Mouse (Mus musculus) liver, embryonic 12.5 days (tissue): Measurements from ENCODE around the gene Otp. TPM values are rescaled to one million over a fixed set of nuclear protein-coding genes. Genes with fewer than 3 reads are reported as not detected.

Experiments
- ATAC-seq: fragments of 200-750 bp; cut with Nextera tagmentation; 2 replicates; pipeline ENCODE4 v1.8.0; 2017; ENCODE audit warnings: moderate number of reproducible peaks, mild to moderate bottlenecking, moderate library complexity
- H3K27ac ChIP-seq: fragments of 300-500 bp; sonication (generic); 2 replicates; pipeline ENCODE4 v1.5.1; 2016; ENCODE audit warnings: mild to moderate bottlenecking
- H3K27me3 ChIP-seq: fragments of 300-500 bp; sonication (generic); replicated peaks from 2 replicates; pipeline ENCODE4 v1.6.1; 2016; ENCODE audit warnings: mild to moderate bottlenecking, moderate library complexity
- H3K36me3 ChIP-seq: fragments of 300-500 bp; sonication (generic); 2 replicates; pipeline ENCODE4 v1.6.1; 2016; ENCODE audit warnings: mild to moderate bottlenecking, moderate library complexity
- H3K4me1 ChIP-seq: fragments of 300-500 bp; sonication (generic); 2 replicates; pipeline ENCODE4 v1.6.1; 2016
- H3K4me2 ChIP-seq: fragments of 300-500 bp; sonication (generic); 2 replicates; pipeline ENCODE4 v1.6.1; 2016; ENCODE audit warnings: mild to moderate bottlenecking, moderate library complexity
- H3K4me3 ChIP-seq: fragments of 300-500 bp; sonication (generic); 2 replicates; pipeline ENCODE4 v1.5.1; 2016; ENCODE audit warnings: mild to moderate bottlenecking, moderate library complexity
- H3K9ac ChIP-seq: fragments of 300-500 bp; sonication (generic); 2 replicates; pipeline ENCODE4 v1.6.1; 2016; ENCODE audit warnings: mild to moderate bottlenecking, moderate library complexity
- H3K9me3 ChIP-seq: fragments of 300-500 bp; sonication (generic); replicated peaks from 2 replicates; pipeline ENCODE4 v1.6.1; 2016; ENCODE audit warnings: mild to moderate bottlenecking, moderate library complexity
- WGBS: fragments of 180-500 bp; shearing (Covaris S2); methylation state at CpG from one replicate; pipeline ENCODE4 v1.1.7; 2016; ENCODE audit not compliant: insufficient replicate concordance; 5-methylcytosine and 5-hydroxymethylcytosine counted together
- polyA plus RNA-seq: library from polyadenylated mRNA; unstranded; fragments of >200 nt; fragmentation: Nextera tagmentation; extraction: Ambion mirVana; gene quantifications from 2 replicates; pipeline ENCODE4 v1.2.1, GENCODE M21; 2016

The Otp gene
- polyA plus RNA-seq, 1 experiment from 2014 or later, result not detected

GRCm38 (mm10) chr13:94912961-94913360 lies 37.6 kb downstream of the Otp start:
- H3K4me1 ChIP-seq, result no peaks in the 10 kb centered on the region
- ATAC-seq, result no peak
- H3K4me3 ChIP-seq, result no peak overlapping the region
- no peaks in the 10 kb centered on the region for H3K9me3 ChIP-seq
- no peaks in the 10 kb centered on the region for H3K36me3 ChIP-seq
- H3K27me3 ChIP-seq, result 0 out of 2 replicates have a peak, but pooled peaks cover 6% of the 10 kb centered on the region
- WGBS, result 42% methylated on average over 11 of the region's 11 CpGs
- H3K4me2 ChIP-seq, result no peak overlapping the region
- H3K9ac ChIP-seq, result no peak overlapping the region
- H3K27ac ChIP-seq, result no peak overlapping the region

- no peaks in the 10 kb centered on the region for H3K9me3 ChIP-seq
- no peak for ATAC-seq
- WGBS, result 48% methylated on average over 5 of the region's 5 CpGs
Measured at GRCm38 (mm10) chr13:94915654-94916053, 40.3 kb downstream of the Otp start.

DNA sequence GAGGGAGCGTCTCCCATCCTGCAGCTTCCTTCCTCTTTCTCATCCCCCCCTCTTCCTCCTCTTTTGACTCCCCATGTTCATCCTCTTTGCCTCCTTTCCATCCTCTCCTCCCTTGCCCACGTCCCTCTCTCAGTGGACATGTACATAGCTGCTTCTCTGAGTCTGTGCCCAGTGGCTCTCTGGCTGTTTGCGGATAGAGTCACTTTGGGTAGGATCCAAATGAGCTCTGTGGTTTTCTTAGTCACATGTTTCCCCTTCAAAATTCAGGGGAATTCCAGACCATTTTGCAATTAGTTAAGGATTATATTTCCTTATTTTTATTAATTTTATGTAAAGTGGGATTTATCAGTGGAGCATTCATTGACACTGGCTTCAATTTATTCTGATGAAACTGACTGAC lies 52.7 kb downstream of the Otp start:
- ATAC-seq, result no peak
- Histone ChIP-seq H3K9me3 (no peaks in the 10 kb centered on the region), H3K36me3 (no peaks in the 10 kb centered on the region)

More at GRCm38 (mm10) chr13:94915654-94916053, 40.3 kb downstream of the Otp start:
- H3K36me3 ChIP-seq, result no peaks in the 10 kb centered on the region
- 0 out of 2 replicates have a peak, but pooled peaks cover 8% of the 10 kb centered on the region for H3K27me3 ChIP-seq
- no peak overlapping the region for H3K27ac ChIP-seq
- H3K4me1 ChIP-seq, result no peaks in the 10 kb centered on the region
- no peak overlapping the region for H3K4me3 ChIP-seq
- no peak overlapping the region for H3K9ac ChIP-seq
- no peak overlapping the region for H3K4me2 ChIP-seq

More for the DNA sequence above, 52.7 kb downstream of the Otp start:
- no peak overlapping the region for H3K9ac ChIP-seq
- no peak overlapping the region for H3K27ac ChIP-seq
- 52% methylated on average over 3 of the region's 3 CpGs for WGBS
- H3K4me2 ChIP-seq, result no peak overlapping the region
- H3K4me3 ChIP-seq, result no peak overlapping the region
- peaks cover 25% of the 10 kb centered on the region; the same call in 1 of the 2 replicates for H3K27me3 ChIP-seq
- no peaks in the 10 kb centered on the region for H3K4me1 ChIP-seq

Other genes with a start within 250 kb of the Otp start
- 127 and 129 TPM in 2 replicates for gene Tbca, start 86.7 kb upstream of the Otp start, polyA plus RNA-seq
- gene Wdr41, start 100.7 kb downstream of the Otp start, polyA plus RNA-seq, result 8.1 and 9.8 TPM in 2 replicates